Mouse (Mus musculus): ENCODE measurements around the gene Pbx1. TPM values are rescaled to one million over a fixed set of nuclear protein-coding genes. Genes with fewer than 3 reads are reported as not detected.

The Pbx1 gene
- polyA plus RNA-seq, 1 experiment from 2014 or later, result 114 TPM

DNA sequence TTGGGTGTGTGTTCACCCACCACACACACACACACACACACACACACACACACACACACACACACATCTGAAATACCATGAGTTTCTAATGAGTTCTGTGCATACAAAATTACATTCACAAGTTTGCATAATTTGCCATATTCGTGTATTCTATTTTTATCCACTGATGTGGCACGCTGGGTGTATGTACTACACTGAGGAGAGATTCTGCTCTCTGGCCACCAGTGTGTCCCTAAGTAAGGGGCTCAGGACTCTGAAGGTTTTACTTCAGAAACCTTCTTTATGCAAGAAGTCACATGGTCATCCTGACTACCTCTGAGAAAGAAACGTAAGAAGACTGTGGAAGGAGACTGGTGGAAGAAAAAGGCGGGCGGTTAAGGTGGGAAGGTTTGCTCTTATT lies 191.7 kb downstream of the Pbx1 start:
- no peak overlapping the region for H3K4me3 ChIP-seq (replicated peaks; ENCODE audit: low read depth, low read length)
- H3K36me3 ChIP-seq (ENCODE audit: control insufficient read depth, insufficient read depth, low read length), result no peaks in the 10 kb centered on the region
- H3K4me2 ChIP-seq (ENCODE audit: low read length), result no peak overlapping the region
- ATAC-seq (ENCODE audit: low FRiP score, low TSS enrichment) (no peak; the same call in 1 of the 2 replicates), DNase-seq (no peak)
- WGBS, result 58% methylated on average over 5 of the region's 5 CpGs
- no peaks in the 10 kb centered on the region for H3K27me3 ChIP-seq (ENCODE audit: control insufficient read depth, insufficient read depth, low read length)
- no peaks in the 10 kb centered on the region for H3K9me3 ChIP-seq (ENCODE audit: control insufficient read depth, low read length)
- peak overlapping the region; percentile 63 for H3K27ac ChIP-seq (replicated peaks; ENCODE audit: low read depth, low read length)
- H3K4me1 ChIP-seq (ENCODE audit: control insufficient read depth, insufficient read depth, low read length), result peaks cover 55% of the 10 kb centered on the region
- no peak overlapping the region for H3K9ac ChIP-seq (replicated peaks; ENCODE audit: low read length)

DNA sequence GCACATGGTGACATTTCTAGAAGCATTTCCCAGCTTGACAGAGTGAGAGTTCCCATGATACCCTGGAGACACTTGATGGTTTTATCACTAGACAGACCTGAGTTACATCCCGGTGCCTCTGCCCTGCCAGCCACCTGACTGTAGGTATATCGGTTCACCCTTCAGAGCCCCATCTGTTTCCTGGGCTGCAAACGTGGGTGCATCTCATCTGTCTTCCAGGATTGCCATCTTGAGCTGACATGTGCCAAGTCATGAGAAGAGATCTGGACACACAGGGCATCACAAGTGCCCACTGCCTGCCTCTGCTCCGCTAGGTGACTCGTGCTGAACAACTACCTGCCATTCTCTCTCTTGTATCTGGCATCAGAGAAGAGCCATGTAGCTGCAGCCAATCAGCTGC lies 196.0 kb downstream of the Pbx1 start:
- peaks cover 43% of the 10 kb centered on the region for H3K4me1 ChIP-seq (ENCODE audit: control insufficient read depth, insufficient read depth, low read length)
- H3K27ac ChIP-seq (replicated peaks; ENCODE audit: low read depth, low read length), result no peak overlapping the region
- no peak for DNase-seq
- no peaks in the 10 kb centered on the region for H3K9me3 ChIP-seq (ENCODE audit: control insufficient read depth, low read length)
- 90% methylated on average over 5 of the region's 5 CpGs for WGBS
- H3K36me3 ChIP-seq (ENCODE audit: control insufficient read depth, insufficient read depth, low read length), result no peaks in the 10 kb centered on the region
- no peak overlapping the region for H3K9ac ChIP-seq (replicated peaks; ENCODE audit: low read length)
- H3K27me3 ChIP-seq (ENCODE audit: control insufficient read depth, insufficient read depth, low read length), result no peaks in the 10 kb centered on the region
- H3K4me3 ChIP-seq (replicated peaks; ENCODE audit: low read depth, low read length), result no peak overlapping the region
- no peak for ATAC-seq (ENCODE audit: low FRiP score, low TSS enrichment)
- no peak overlapping the region for H3K4me2 ChIP-seq (ENCODE audit: low read length)

DNA sequence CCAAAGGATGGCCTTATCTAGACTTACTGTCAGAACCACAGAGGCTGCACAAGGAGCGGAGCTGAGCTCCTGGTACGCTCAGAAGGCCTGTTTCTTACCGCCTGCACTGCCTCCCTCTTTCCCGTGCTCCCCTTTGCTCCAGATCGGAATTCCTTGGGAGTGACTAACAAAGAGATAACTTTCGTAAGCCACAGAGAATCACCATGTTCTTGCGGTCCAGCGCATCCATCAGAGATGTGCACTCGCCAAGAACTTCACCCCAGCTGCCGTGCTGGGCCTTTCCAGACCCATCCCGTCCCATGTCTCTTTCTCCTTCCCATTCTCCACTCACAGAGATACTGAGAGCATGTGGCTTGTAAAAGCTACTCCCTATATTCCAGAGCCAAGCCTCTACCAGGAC lies 197.7 kb downstream of the Pbx1 start:
- WGBS, result 59% methylated on average over 11 of the region's 11 CpGs
- no peak overlapping the region for H3K4me2 ChIP-seq (ENCODE audit: low read length)
- H3K9ac ChIP-seq (replicated peaks; ENCODE audit: low read length), result no peak overlapping the region
- no peaks in the 10 kb centered on the region for H3K9me3 ChIP-seq (ENCODE audit: control insufficient read depth, low read length)
- no peak overlapping the region for H3K4me3 ChIP-seq (replicated peaks; ENCODE audit: low read depth, low read length)
- H3K27ac ChIP-seq (replicated peaks; ENCODE audit: low read depth, low read length), result no peak overlapping the region
- no peak for DNase-seq
- H3K27me3 ChIP-seq (ENCODE audit: control insufficient read depth, insufficient read depth, low read length), result no peaks in the 10 kb centered on the region
- H3K4me1 ChIP-seq (ENCODE audit: control insufficient read depth, insufficient read depth, low read length), result peaks cover 41% of the 10 kb centered on the region
- no peaks in the 10 kb centered on the region for H3K36me3 ChIP-seq (ENCODE audit: control insufficient read depth, insufficient read depth, low read length)
- no peak for ATAC-seq (ENCODE audit: low FRiP score, low TSS enrichment)

DNA sequence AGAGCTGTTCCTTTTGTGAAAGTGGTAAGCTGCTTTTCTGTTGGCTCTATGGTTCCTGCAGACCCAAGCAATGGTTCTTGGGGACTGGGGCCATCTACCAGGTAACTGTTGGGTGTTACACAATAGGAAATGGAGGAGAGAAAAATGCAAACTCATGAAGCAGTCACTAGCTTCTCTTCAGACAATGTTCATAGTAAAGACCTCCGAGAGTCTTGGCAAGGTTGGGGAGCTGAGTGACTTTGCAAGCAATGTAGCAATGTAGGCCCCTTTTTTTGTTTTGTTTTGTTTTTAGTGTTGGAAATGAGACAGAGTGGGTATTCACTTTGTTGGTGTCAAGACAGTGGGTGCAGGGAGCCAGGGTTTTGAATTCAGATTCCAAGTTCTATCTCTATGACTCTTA lies 198.9 kb downstream of the Pbx1 start:
- H3K4me1 ChIP-seq (ENCODE audit: control insufficient read depth, insufficient read depth, low read length), result peaks cover 40% of the 10 kb centered on the region
- WGBS, result 100% methylated on average over 1 of the region's 1 CpGs
- no peak for DNase-seq

DNA sequence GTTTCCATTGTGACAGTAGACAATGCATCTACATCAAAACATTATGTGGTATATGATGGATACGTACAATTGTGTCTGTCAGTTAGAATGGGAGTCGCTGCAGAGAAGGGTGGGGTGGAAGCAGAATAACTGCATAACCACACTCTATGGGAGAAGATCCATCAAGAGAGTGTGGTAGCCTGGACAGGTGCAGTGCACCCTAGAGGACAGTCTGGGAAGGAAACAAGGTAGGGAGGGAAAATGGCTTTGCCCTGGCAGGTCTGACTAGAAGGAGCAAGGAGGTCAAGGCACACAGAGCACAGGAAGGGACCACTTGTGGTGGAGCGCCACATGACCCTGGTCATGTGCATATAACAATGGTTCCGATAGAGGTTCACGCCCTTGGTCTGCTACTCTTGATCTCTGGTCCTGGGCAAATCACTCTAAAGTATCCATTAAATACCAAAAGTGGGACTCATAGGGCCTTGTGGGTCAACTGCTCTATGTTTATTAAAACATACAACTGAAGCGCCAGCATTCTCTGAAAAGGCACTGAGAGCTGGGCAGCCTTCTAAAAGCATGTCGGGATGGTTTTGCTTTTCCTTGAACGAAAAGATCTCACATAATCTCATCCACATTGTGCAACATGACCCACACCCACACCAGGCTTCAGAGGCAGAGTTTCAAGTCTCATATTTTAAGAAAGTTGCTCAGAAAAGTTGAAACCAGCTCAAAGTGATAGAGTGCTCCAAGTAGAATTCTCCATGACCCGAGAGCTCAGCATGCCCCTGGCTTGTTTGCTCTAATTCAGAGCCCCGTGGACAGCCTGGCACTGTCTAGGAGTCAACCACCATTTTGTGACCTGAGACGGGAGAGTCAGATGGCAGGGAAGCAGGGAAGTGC lies 200.3 kb downstream of the Pbx1 start:
- no peak overlapping the region for H3K27ac ChIP-seq (replicated peaks; ENCODE audit: low read depth, low read length)
- H3K4me1 ChIP-seq (ENCODE audit: control insufficient read depth, insufficient read depth, low read length), result peaks cover 35% of the 10 kb centered on the region
- DNase-seq, result no peak
- H3K36me3 ChIP-seq (ENCODE audit: control insufficient read depth, insufficient read depth, low read length), result no peaks in the 10 kb centered on the region
- 95% methylated on average over 11 of the region's 11 CpGs for WGBS
- no peak overlapping the region for H3K4me2 ChIP-seq (ENCODE audit: low read length)
- H3K9me3 ChIP-seq (ENCODE audit: control insufficient read depth, low read length), result no peaks in the 10 kb centered on the region
- no peak overlapping the region for H3K4me3 ChIP-seq (replicated peaks; ENCODE audit: low read depth, low read length)
- no peaks in the 10 kb centered on the region for H3K27me3 ChIP-seq (ENCODE audit: control insufficient read depth, insufficient read depth, low read length)
- H3K9ac ChIP-seq (replicated peaks; ENCODE audit: low read length), result no peak overlapping the region
- no peak for ATAC-seq (ENCODE audit: low FRiP score, low TSS enrichment)

More for the DNA sequence above, 198.9 kb downstream of the Pbx1 start:
- Histone ChIP-seq H3K27me3 (ENCODE audit: control insufficient read depth, insufficient read depth, low read length) (no peaks in the 10 kb centered on the region), H3K9ac (replicated peaks; ENCODE audit: low read length) (no peak overlapping the region), H3K4me2 (ENCODE audit: low read length) (no peak overlapping the region), H3K27ac (replicated peaks; ENCODE audit: low read depth, low read length) (no peak overlapping the region), H3K36me3 (ENCODE audit: control insufficient read depth, insufficient read depth, low read length) (no peaks in the 10 kb centered on the region), H3K9me3 (ENCODE audit: control insufficient read depth, low read length) (no peaks in the 10 kb centered on the region), H3K4me3 (replicated peaks; ENCODE audit: low read depth, low read length) (no peak overlapping the region)
- ATAC-seq (ENCODE audit: low FRiP score, low TSS enrichment), result no peak

DNA sequence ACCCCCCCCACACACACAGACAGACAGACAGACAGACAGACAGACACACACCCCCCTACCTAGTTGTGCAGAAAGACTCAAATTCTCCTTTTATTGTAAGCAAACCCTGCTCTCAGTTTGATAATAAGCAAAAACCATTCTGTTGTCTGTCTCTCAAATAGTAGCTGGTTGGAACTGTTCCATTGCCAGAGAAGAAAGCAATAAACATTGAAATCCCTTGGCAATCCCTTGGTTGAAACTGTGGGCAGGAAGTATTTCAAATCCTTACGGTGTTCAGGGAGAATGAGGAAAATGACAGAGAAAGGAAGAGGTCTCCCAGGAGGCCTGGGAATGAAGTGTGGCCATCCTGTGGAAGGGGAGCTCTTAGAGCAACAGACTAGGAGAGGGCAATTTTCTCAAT lies 201.2 kb downstream of the Pbx1 start:
- no peak overlapping the region for H3K4me2 ChIP-seq (ENCODE audit: low read length)
- no peak overlapping the region; the same call in 1 of the 2 replicates for H3K27ac ChIP-seq (replicated peaks; ENCODE audit: low read depth, low read length)
- DNase-seq, result no peak
- no peak overlapping the region for H3K9ac ChIP-seq (replicated peaks; ENCODE audit: low read length)
- ATAC-seq (ENCODE audit: low FRiP score, low TSS enrichment), result no peak
- 44% methylated on average over 1 of the region's 1 CpGs for WGBS
- H3K9me3 ChIP-seq (ENCODE audit: control insufficient read depth, low read length), result no peaks in the 10 kb centered on the region
- H3K27me3 ChIP-seq (ENCODE audit: control insufficient read depth, insufficient read depth, low read length), result no peaks in the 10 kb centered on the region
- H3K4me3 ChIP-seq (replicated peaks; ENCODE audit: low read depth, low read length), result no peak overlapping the region
- peaks cover 42% of the 10 kb centered on the region for H3K4me1 ChIP-seq (ENCODE audit: control insufficient read depth, insufficient read depth, low read length)
- no peaks in the 10 kb centered on the region for H3K36me3 ChIP-seq (ENCODE audit: control insufficient read depth, insufficient read depth, low read length)

DNA sequence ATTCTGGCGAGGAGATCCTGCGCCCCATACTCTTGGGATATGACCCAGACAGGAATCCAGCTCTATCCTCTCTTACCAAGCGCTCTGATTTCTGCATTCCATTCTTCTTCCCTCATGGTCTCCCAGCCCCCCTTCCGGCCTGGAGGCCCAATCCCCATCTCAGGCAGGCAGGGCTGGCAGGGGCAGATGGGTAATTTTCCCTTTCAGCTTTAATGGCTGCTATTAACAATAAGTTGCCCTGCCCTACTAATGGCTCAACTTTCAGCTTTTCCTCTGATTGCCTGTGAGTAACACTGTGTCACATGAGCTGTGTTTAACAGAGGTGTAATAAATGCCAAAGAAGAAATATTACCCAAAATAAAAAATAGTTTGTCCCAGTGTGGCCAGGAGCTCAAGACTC lies 201.9 kb downstream of the Pbx1 start:
- Histone ChIP-seq H3K9me3 (ENCODE audit: control insufficient read depth, low read length) (no peaks in the 10 kb centered on the region), H3K36me3 (ENCODE audit: control insufficient read depth, insufficient read depth, low read length) (no peaks in the 10 kb centered on the region), H3K27me3 (ENCODE audit: control insufficient read depth, insufficient read depth, low read length) (no peaks in the 10 kb centered on the region), H3K4me3 (replicated peaks; ENCODE audit: low read depth, low read length) (no peak overlapping the region), H3K4me2 (ENCODE audit: low read length) (no peak overlapping the region), H3K9ac (replicated peaks; ENCODE audit: low read length) (no peak overlapping the region), H3K27ac (replicated peaks; ENCODE audit: low read depth, low read length) (peak overlapping the region; percentile 32; the same call in 1 of the 2 replicates), H3K4me1 (ENCODE audit: control insufficient read depth, insufficient read depth, low read length) (peaks cover 45% of the 10 kb centered on the region)
- DNase-seq (no peak), ATAC-seq (ENCODE audit: low FRiP score, low TSS enrichment) (no peak)
- WGBS, result 60% methylated on average over 4 of the region's 4 CpGs

DNA sequence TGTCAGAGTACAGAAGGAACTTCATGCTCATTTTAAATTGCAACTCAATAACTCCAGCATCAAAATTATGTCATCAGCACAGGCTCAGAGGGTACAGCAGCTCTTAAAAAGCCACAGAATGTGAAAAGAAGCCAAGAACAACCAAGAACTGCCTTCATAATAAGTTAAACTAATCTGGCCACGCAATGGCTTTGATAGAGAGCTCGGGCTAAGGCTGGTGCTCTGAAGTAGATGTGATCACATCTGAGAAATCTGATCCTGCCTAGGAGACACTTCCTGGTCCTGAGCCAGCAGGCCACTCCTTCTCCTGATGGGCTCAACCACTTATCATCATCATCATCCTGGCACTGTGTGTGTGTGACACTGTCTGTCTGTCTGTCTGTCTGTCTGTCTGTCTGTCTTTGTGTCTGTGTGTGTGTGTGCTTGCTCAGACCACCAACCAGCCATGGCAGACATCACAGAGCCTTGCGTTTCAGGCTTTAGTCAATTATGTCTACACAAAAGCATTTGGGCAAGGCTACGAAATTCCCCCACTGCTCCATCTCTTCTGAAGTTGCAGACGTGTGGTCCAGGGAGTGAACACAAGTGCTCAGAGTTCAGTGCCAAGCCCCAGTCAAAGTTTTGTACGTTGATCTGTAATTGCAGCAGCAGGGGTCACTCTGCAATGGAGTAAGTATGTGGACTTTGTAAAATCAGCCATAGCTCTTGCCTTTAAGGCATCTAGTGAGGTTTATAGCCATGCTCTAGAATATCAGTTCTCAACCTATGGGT lies 203.1 kb downstream of the Pbx1 start:
- no peaks in the 10 kb centered on the region for H3K27me3 ChIP-seq (ENCODE audit: control insufficient read depth, insufficient read depth, low read length)
- no peaks in the 10 kb centered on the region for H3K36me3 ChIP-seq (ENCODE audit: control insufficient read depth, insufficient read depth, low read length)
- no peak for ATAC-seq (ENCODE audit: low FRiP score, low TSS enrichment)
- H3K4me3 ChIP-seq (replicated peaks; ENCODE audit: low read depth, low read length), result no peak overlapping the region
- 79% methylated on average over 6 of the region's 6 CpGs for WGBS
- peaks cover 50% of the 10 kb centered on the region for H3K4me1 ChIP-seq (ENCODE audit: control insufficient read depth, insufficient read depth, low read length)
- no peak overlapping the region for H3K27ac ChIP-seq (replicated peaks; ENCODE audit: low read depth, low read length)
- no peak overlapping the region for H3K4me2 ChIP-seq (ENCODE audit: low read length)
- no peaks in the 10 kb centered on the region for H3K9me3 ChIP-seq (ENCODE audit: control insufficient read depth, low read length)
- no peak for DNase-seq
- no peak overlapping the region for H3K9ac ChIP-seq (replicated peaks; ENCODE audit: low read length)

Measured in midbrain, embryonic 14.5 days (tissue).